Mouse (Mus musculus) intestine, postnatal 0 days (tissue): Measurements from ENCODE around the gene Tshz2. TPM values are rescaled to one million over a fixed set of nuclear protein-coding genes. Genes with fewer than 3 reads are reported as not detected.

Source experiments
- ATAC-seq: fragments of 200-750 bp; cut with Nextera tagmentation; 2 replicates; pipeline ENCODE4 v1.8.0; 2017; ENCODE audit warnings: mild to moderate bottlenecking, moderate TSS enrichment, moderate library complexity
- H3K27ac ChIP-seq: fragments of 300-500 bp; sonication (generic); 2 replicates; pipeline ENCODE4 v1.5.1; 2014; ENCODE audit warnings: mild to moderate bottlenecking, low read depth, low read length, moderate library complexity
- H3K27me3 ChIP-seq: fragments of 300-500 bp; sonication (generic); replicated peaks from 2 replicates; pipeline ENCODE4 v1.6.1; 2014; ENCODE audit warnings: low read length, mixed read lengths; ENCODE audit not compliant: control insufficient read depth, insufficient read depth
- H3K36me3 ChIP-seq: fragments of 300-500 bp; sonication (generic); 2 replicates; pipeline ENCODE4 v1.6.1; 2014; ENCODE audit warnings: mild to moderate bottlenecking, moderate library complexity; ENCODE audit not compliant: control insufficient read depth, insufficient read depth
- H3K4me1 ChIP-seq: fragments of 300-500 bp; sonication (generic); replicated peaks from 2 replicates; pipeline ENCODE4 v1.6.1; 2014; ENCODE audit warnings: antibody characterized with exemption, low read length, mixed read lengths; ENCODE audit not compliant: control insufficient read depth, insufficient read depth
- H3K4me2 ChIP-seq: fragments of 300-500 bp; sonication (generic); replicated peaks from 2 replicates; pipeline ENCODE4 v1.6.1; 2014; ENCODE audit warnings: low read depth, mild to moderate bottlenecking, moderate library complexity
- H3K4me3 ChIP-seq: fragments of 300-500 bp; sonication (generic); 2 replicates; pipeline ENCODE4 v1.5.1; 2014; ENCODE audit warnings: low read depth, low read length
- H3K9ac ChIP-seq: fragments of 300-500 bp; sonication (generic); 2 replicates; pipeline ENCODE4 v1.6.1; 2014; ENCODE audit warnings: mild to moderate bottlenecking, low read depth, low read length
- H3K9me3 ChIP-seq: fragments of 300-500 bp; sonication (generic); 2 replicates; pipeline ENCODE4 v1.6.1; 2016; ENCODE audit warnings: mixed run types; ENCODE audit not compliant: control insufficient read depth
- CTCF ChIP-seq: sonication (generic); IDR thresholded peaks from 2 replicates; pipeline ENCODE4 v1.5.1; 2016; ENCODE audit warnings: low read depth, mild to moderate bottlenecking, control low read depth, antibody characterized with exemption, moderate library complexity
- WGBS: fragments of 180-500 bp; shearing (Covaris S2); extraction: QIAGEN DNeasy Blood & Tissue Kit; methylation state at CpG from one replicate; pipeline ENCODE4 v1.1.7; 2014; 5-methylcytosine and 5-hydroxymethylcytosine counted together
- polyA plus RNA-seq: library from polyadenylated mRNA; unstranded; fragments of >200 nt; fragmentation: Nextera tagmentation; extraction: Ambion mirVana; gene quantifications from 2 replicates; pipeline ENCODE4 v1.2.1, GENCODE M21; 2015

Gene Tshz2
- polyA plus RNA-seq, 1 experiment from 2014 or later, result 6.3 TPM

DNA sequence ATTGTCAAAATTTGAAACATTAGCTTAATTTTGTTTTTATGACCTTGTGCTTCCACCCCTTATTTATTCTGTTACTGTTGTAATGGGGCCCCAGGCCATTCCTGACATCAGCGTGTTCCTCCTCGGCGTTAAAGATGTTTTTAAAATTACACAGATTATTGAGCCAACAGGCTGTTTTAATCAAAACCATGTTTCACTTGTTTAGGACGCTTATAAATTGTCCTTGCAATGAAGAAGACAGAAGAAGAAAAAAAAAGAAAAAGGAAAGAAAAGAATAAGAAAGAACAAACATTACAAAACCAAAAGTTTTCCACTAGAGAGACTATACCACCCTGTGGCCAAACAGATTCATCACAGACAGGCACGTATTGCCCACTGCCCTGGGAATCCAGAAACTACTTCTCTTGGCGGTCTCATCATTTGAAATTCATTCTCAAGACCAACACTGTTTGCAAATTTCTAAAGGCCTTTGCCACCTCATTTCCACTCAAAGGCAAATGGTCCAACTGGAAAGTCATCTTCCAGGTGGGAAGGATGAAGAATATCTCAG, 444.2 kb downstream of the Tshz2 start:
- TF ChIP-seq CTCF, result peak; percentile 52
- WGBS, result 67% methylated on average over 6 of the region's 6 CpGs
- ATAC-seq, result no peak
- H3K4me1 ChIP-seq, result no peaks in the 10 kb centered on the region; the same call in none of the 2 replicates
- H3K4me3 ChIP-seq, result no peak overlapping the region
- no peaks in the 10 kb centered on the region for H3K27me3 ChIP-seq
- no peak overlapping the region for H3K9ac ChIP-seq
- no peak overlapping the region for H3K4me2 ChIP-seq
- no peak overlapping the region for H3K27ac ChIP-seq
- H3K9me3 ChIP-seq, result no peaks in the 10 kb centered on the region
- H3K36me3 ChIP-seq, result no peaks in the 10 kb centered on the region

DNA sequence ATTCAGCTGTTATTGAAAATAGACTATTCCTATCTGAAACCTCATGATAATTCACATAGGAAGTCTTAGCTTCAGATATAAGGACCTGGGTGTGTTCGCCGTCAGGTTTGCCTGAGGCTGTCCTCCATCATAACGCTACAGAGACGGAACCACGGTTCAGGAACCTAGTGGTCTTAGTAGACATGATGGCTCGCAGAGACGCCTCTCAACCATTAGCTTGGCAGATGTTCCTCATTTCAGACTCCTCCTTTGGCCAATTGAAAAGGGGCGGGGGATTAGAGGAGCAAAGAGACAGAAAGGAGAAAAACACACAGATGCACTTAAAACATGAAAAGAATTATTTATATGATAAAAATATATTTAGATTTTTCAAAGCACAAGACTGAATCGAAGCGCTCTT, 445.2 kb downstream of the Tshz2 start:
- Histone ChIP-seq H3K4me3 (no peak overlapping the region), H3K27ac (no peak overlapping the region), H3K9ac (no peak overlapping the region), H3K4me2 (no peak overlapping the region), H3K4me1 (no peaks in the 10 kb centered on the region; the same call in none of the 2 replicates), H3K9me3 (no peaks in the 10 kb centered on the region), H3K36me3 (no peaks in the 10 kb centered on the region), H3K27me3 (no peaks in the 10 kb centered on the region)
- no peak for TF ChIP-seq CTCF
- WGBS, result 73% methylated on average over 10 of the region's 10 CpGs
- no peak for ATAC-seq

- WGBS, result 48% methylated on average over 15 of the region's 15 CpGs
- peak; percentile 51 for TF ChIP-seq CTCF
- ATAC-seq, result no peak
- Histone ChIP-seq H3K9me3 (no peaks in the 10 kb centered on the region), H3K4me3 (no peak overlapping the region), H3K4me1 (no peaks in the 10 kb centered on the region; the same call in none of the 2 replicates), H3K27ac (no peak overlapping the region), H3K36me3 (no peaks in the 10 kb centered on the region), H3K27me3 (no peaks in the 10 kb centered on the region), H3K4me2 (no peak overlapping the region), H3K9ac (no peak overlapping the region)
Measured at GRCm38 (mm10) chr2:170078442-170079017, 445.7 kb downstream of the Tshz2 start.

DNA sequence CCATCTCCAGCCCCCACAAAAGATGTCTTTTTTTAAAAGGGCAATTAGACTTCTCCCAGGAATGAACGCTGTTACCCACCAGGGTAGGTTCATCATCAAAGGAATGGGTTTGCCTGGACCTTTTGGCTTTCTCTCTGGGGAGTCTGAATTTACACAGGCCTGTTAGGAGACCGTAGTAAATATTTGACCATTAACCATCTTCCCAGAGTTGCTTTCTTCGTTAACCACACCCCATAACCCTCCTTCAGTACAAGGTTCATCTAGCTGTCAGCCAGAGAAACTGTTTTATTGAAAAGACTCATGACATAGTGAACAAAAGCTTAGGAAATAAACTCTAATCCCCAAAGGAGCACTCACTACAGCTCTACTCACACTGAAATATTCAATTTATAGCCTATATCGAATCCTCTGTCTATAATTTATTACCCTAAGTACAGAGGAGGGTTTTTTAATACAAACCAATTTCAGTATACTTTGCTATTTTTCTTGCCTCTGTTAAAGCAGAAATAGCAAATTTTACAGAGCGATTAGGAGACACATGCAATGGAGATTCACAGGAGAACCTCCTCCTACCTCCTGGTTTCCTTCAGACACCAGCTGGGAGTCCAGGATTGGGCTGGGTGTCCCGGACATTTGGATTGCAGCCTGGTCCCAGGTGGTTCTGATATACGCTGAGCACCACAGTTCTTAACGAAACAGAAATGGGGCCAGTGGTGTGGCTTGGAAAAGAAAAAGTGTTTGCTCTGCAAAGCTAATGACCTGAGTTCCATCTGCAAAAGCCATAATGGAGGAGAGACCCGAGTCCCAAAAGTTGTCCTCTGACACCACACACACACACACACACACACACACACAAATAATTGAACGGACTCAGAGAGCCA, 459.0 kb downstream of the Tshz2 start:
- H3K36me3 ChIP-seq, result no peaks in the 10 kb centered on the region
- no peaks in the 10 kb centered on the region for H3K27me3 ChIP-seq
- peaks cover 15% of the 10 kb centered on the region for H3K4me1 ChIP-seq
- peak overlapping the region; percentile 71 for H3K27ac ChIP-seq
- 41% methylated on average over 10 of the region's 10 CpGs for WGBS
- H3K4me2 ChIP-seq, result no peak overlapping the region
- peak; percentile 69 for ATAC-seq
- TF ChIP-seq CTCF, result no peak
- H3K9me3 ChIP-seq, result no peaks in the 10 kb centered on the region
- no peak overlapping the region for H3K4me3 ChIP-seq
- H3K9ac ChIP-seq, result no peak overlapping the region

GRCm38 (mm10) chr2:170094220-170094619, 461.4 kb downstream of the Tshz2 start:
- WGBS, result 94% methylated on average over 17 of the region's 17 CpGs

DNA sequence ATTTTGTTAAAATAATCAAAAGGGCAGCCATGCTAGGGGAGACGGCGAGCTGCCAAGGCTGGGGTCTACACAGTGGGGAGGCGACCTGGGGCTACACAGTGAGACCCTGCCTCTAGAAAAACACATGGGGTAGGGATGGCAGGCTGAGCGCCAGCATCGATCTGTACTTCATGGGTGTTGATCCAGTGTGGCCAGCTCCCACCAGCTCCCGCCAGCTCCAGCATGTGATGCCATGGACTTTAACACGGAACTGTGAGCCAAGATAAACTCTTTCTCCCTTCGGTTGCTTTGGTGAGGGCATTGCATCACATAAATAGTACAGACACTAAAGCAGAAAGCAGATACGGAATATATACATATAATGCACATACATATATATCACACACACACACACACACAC, 462.1 kb downstream of the Tshz2 start:
- no peak overlapping the region for H3K9ac ChIP-seq
- TF ChIP-seq CTCF, result no peak
- WGBS, result 81% methylated on average over 9 of the region's 9 CpGs
- no peak overlapping the region for H3K4me2 ChIP-seq
- peak; percentile 60 for ATAC-seq
- peaks cover 7% of the 10 kb centered on the region; the same call in 1 of the 2 replicates for H3K4me1 ChIP-seq
- H3K9me3 ChIP-seq, result no peaks in the 10 kb centered on the region
- no peaks in the 10 kb centered on the region for H3K36me3 ChIP-seq
- peak overlapping the region; percentile 46 for H3K27ac ChIP-seq
- H3K27me3 ChIP-seq, result no peaks in the 10 kb centered on the region
- H3K4me3 ChIP-seq, result no peak overlapping the region

More at GRCm38 (mm10) chr2:170094220-170094619, 461.4 kb downstream of the Tshz2 start:
- Histone ChIP-seq H3K4me1 (peaks cover 7% of the 10 kb centered on the region; the same call in 1 of the 2 replicates), H3K9ac (no peak overlapping the region), H3K4me3 (no peak overlapping the region), H3K9me3 (no peaks in the 10 kb centered on the region), H3K27ac (no peak overlapping the region), H3K27me3 (no peaks in the 10 kb centered on the region), H3K4me2 (no peak overlapping the region), H3K36me3 (no peaks in the 10 kb centered on the region)
- ATAC-seq, result no peak
- TF ChIP-seq CTCF, result no peak
